Mouse (Mus musculus) activated CD4-positive, CD25-positive, alpha-beta regulatory T cell, adult 9 weeks (primary cell): ENCODE data around the gene Vmn1r135. TPM values are rescaled to one million over a fixed set of nuclear protein-coding genes. Genes with fewer than 3 reads are reported as not detected.

Source experiments
- polyA plus RNA-seq: library from polyadenylated mRNA; unstranded; fragments of 100-300 nt; shearing (Covaris generic); gene quantifications from one replicate; pipeline ENCODE4 v1.2.1, GENCODE M21; 2017

Vmn1r135 gene
- not detected for polyA plus RNA-seq

GRCm38 (mm10) chr7:21832051-21832450 is at the start of gene Vmn1r135:
Gene Vmn1r135 (plus strand): TSS chr7:21832351.

GRCm38 (mm10) chr7:21796628-21797027 is 35.5 kb upstream of the Vmn1r135 start, which contains the start of gene Gm4177:
Gene Gm4177 (minus strand): TSS chr7:21796728.

DNA sequence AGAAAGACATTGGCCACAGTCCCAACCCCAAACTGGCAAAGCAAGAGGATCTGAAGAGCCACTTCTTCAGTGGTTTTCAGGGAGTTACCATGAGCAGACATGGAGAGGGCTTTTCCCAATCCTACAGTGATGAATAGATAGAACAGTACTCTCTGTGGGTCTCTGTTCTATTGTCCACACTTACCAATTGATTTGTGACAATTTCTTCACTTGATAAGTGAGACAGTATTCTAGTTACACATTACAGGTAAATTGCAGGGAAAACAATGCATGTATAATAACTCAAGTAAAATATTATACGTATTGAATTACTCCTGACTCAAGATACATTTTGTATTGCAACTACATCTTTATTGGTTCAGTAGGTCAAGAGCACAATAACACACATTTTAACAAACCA is 12.0 kb downstream of the Vmn1r135 start, which contains the start of gene Gm5725:
Gene Gm5725 (minus strand): TSS at position 101 of the 400 bp plus-strand sequence.

Other genes with a start within 250 kb of the Vmn1r135 start
- gene Vmn1r132, start 218.3 kb upstream of the Vmn1r135 start, polyA plus RNA-seq: not detected
- gene Gm4175, start 70.9 kb upstream of the Vmn1r135 start, polyA plus RNA-seq: not detected
- not detected for gene Gm4177, start 35.6 kb upstream of the Vmn1r135 start, polyA plus RNA-seq
- not detected for gene Gm5725, start 11.9 kb downstream of the Vmn1r135 start, polyA plus RNA-seq
- gene Gm5891, start 88.9 kb downstream of the Vmn1r135 start, polyA plus RNA-seq: not detected
- not detected for gene Vmn1r137, start 162.2 kb downstream of the Vmn1r135 start, polyA plus RNA-seq
- not detected for gene Vmn1r138, start 196.5 kb downstream of the Vmn1r135 start, polyA plus RNA-seq
- not detected for gene Gm6176, start 224.0 kb downstream of the Vmn1r135 start, polyA plus RNA-seq
- not detected for gene Vmn1r139, start 236.7 kb downstream of the Vmn1r135 start, polyA plus RNA-seq